Mouse (Mus musculus): ENCODE results near the gene Snrnp70.
A peak's percentile ranks its signal among the peaks of the same experiment; 100 is the strongest.

Snrnp70 gene

GRCm38 (mm10) chr7:45395578-45396336 lies at the start of gene Snrnp70:
Gene Snrnp70, minus strand, starts transcription at chr7:45395742.
- peak; percentile 100 for DNase-seq (ENCODE audit: extremely low spot score, low read depth, low spot score)

DNA sequence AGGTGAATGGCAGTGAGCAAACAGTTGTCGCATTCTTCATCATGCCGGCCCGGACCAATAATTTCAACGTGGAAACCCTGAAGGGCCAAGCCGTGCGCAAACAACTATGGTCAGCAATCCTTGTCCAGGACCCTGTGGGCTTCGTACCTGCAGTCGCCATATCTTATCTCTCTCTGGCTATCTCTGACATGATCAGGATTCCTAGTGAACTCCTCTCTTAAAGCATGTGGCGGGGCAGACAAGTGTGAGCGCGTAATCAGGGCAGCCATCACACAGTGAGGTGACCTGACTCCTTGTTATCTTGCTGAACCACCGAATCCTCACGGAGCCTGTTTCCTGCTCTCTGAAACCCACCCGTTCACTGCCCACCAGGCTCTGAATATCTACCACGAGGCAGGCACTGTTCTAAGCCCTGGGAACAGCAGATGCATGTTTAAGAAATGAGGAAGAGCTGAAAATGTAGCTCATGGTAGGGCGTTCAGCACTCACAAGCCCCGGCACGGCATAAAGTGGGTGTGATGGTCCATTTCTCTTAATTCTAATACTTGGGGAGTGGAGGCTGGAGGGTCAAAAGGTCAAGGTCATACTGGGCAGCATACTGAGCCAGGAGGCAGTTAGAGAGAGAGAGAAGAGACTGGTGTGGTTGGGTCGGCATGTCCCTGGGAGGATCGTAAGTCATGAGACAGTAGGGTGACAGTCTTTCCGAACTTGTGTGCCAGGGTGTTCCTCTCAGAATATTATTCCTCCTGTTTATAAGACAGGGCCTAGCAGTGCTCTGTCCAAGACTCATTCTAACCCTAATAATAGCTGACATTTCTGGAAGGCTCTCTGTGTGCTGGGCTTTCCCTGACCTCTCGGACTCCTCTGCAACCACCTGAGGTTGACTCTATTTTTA lies 48.2 kb upstream of the Snrnp70 start:
- no peak for DNase-seq (ENCODE audit: extremely low spot score, low read depth, low spot score)

DNA sequence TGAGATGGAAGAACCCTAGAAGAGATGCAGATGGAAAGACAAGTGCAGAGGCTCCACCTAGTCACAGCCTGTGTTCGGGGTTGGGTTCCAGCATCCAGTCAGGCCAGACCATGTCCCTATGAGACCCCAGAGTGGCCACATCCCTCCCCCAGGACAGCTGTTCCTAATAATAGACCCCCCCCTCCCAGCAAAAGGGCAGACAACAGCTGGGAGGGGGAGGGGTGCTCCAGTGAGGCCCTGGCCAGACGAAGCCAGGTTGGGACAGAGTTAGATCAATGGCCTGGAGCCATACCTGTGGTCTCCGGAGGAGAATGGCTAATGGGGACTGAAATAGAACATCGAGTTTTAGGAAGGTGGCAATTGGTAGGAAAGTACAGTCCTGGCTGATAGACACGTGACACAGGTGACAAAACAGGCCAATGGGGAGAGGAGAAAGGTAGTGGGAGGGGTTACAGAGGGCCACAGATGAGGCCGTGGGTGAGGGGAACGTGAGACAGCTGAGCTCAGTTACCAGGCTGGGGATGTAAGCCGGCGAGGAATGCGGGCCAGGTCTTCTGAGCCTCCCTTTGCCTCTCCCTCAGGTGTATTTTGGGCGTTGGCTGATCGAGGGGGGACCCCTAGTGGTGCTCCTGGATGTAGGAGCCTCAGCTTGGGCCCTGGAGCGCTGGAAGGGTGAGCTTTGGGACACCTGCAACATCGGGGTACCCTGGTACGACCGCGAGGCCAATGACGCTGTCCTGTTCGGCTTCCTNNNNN lies 42.2 kb upstream of the Snrnp70 start, which contains the start of gene Ruvbl2:
Gene Ruvbl2, minus strand, starts transcription at position 576 of the 756 bp plus-strand sequence.
- no peak for DNase-seq (ENCODE audit: extremely low spot score, low read depth, low spot score)

- DNase-seq (ENCODE audit: extremely low spot score, low read depth, low spot score) = no peak
Observed at GRCm38 (mm10) chr7:45437046-45437445, 41.5 kb upstream of the Snrnp70 start.

DNA sequence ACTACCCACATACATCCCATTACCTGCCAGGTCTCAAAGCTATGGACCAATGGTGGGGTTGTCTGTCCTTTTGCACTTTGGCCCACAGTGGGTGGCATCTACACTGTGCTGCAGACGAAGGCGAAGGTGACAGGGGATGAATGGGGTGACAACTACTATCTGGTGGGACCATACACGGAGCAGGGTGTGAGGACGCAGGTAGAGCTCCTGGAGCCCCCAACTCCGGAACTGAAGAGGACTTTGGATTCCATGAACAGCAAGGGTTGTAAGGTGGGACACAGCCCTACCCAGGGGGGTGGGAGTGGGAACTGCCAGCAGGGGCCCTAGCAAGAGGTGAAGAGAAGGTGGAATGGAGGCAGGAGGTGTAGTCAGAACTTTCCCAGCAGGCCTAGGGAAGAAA lies 40.9 kb upstream of the Snrnp70 start:
- DNase-seq (ENCODE audit: extremely low spot score, low read depth, low spot score) = no peak

- no peak for DNase-seq (ENCODE audit: extremely low spot score, low read depth, low spot score)
Observed at GRCm38 (mm10) chr7:45435038-45435437, 39.5 kb upstream of the Snrnp70 start.

DNA sequence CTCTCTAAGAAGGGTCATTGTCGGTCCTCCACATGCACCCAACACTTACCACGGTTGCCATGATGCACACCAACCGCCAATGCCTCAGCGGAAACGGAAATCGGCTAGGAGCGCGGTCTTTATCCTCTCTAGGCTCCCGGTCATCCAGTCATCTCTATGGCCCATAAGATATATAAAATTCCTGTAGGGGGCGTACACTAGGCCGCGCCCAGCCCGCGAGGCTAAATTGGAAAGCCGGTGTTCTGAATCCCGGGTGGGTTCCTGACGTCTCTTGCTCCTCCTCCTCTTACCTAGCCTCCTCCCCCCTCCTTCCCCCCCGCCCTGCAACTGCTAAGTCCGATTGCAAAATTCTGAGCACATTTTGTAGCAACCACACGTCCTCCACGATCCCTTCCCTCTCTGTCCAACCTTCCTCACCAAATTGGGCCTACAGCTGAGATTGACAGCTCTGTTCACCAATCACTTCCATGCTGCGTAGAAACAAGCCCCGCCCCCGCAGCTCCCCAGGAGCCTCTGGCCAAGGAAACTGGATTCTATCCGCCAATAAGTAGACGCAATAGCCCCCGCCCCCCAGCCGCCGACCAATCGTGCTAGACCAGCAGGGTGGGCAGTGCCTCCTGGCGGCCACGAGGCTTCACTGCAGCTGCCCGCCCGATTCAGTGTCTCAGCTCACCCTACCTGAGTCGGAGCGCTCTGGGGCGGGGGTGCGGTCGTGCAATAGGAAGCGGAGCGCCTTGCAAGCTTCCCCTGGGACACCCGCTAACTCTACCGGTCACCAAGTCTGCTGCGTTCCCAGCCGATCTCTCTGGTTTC lies 38.9 kb upstream of the Snrnp70 start, which contains the start of gene Gys1:
Gene Gys1, plus strand, starts transcription at position 642 of the 813 bp plus-strand sequence.
- peak; percentile 99 for DNase-seq (ENCODE audit: extremely low spot score, low read depth, low spot score)

GRCm38 (mm10) chr7:45433835-45434202 lies 38.3 kb upstream of the Snrnp70 start:
- DNase-seq (ENCODE audit: extremely low spot score, low read depth, low spot score) = no peak

- no peak for DNase-seq (ENCODE audit: extremely low spot score, low read depth, low spot score)
Observed at GRCm38 (mm10) chr7:45426556-45426955, 31.0 kb upstream of the Snrnp70 start.

DNA sequence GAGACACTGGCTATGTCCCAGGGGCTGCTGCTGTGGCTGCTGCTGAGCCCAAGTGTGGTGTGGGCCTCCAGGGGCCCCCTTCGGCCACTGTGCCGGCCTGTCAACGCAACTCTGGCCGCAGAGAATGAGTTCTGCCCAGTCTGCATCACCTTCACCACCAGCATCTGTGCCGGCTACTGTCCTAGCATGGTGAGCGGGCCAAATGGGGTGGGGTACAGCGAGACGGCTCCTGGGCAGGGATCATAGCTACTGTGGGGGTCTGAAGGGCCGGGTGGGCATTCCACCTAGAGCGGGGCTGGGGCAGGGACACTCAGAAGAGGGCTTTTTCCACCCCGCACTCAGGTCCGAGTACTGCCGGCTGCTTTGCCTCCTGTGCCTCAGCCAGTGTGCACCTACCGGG lies 25.7 kb upstream of the Snrnp70 start:
- DNase-seq (ENCODE audit: extremely low spot score, low read depth, low spot score) = no peak

- DNase-seq (ENCODE audit: extremely low spot score, low read depth, low spot score) = no peak
Observed at GRCm38 (mm10) chr7:45420615-45420919, 25.0 kb upstream of the Snrnp70 start, which contains the start of gene Lhb. Gene Lhb, plus strand, starts transcription at chr7:45420820.

DNA sequence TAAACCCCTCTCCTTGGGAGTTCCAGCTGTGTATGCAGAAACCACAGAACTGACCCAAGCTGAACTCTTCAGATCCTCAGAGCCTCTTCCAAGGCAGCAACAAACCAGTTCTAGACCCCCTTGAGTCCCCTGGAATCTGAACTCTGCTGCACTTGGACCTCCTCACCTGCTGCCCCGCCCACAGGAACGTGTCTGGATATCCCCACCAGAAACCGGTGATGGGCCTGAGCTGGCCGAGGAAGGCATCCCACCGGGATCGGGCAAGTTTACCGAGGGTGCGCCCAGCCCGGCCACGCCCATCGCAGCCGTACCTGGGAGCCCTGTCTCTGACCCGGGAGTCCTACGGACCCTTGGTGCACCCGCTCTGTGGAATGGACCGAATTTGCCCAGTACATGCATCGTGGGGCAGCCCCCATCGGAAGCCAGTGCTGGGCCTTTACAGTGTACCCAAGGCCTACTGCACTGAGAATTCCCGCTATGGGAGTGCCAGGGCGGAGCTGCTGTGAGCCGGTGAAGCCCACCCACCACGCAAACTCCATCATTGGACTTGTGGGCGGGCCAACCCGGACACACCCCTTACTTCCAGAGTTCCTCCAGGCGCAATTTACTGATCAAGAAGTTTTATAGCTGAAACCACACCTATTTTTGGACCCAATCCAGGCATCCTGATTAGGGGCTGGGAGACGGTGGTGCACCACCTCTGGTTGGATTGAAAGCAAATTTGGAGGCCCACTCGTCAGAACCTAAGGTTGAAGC lies 24.5 kb upstream of the Snrnp70 start:
- no peak for DNase-seq (ENCODE audit: extremely low spot score, low read depth, low spot score)

- no peak for DNase-seq (ENCODE audit: extremely low spot score, low read depth, low spot score)
Observed at GRCm38 (mm10) chr7:45417962-45418492, 22.5 kb upstream of the Snrnp70 start.

DNA sequence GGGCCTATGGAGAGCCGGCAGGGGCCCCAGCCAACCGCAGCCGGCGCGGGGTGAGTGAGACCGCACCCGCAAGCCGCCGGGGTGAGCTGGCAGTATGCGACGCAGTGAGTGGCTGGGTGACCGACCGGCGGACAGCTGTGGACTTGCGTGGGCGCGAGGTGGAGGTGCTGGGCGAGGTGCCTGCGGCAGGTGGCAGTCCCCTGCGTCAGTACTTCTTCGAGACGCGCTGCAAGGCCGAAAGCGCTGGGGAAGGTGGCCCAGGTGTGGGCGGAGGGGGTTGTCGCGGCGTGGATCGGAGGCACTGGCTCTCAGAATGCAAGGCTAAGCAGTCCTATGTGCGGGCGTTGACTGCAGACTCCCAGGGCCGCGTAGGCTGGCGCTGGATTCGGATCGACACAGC lies 20.1 kb upstream of the Snrnp70 start:
- no peak for DNase-seq (ENCODE audit: extremely low spot score, low read depth, low spot score)

DNA sequence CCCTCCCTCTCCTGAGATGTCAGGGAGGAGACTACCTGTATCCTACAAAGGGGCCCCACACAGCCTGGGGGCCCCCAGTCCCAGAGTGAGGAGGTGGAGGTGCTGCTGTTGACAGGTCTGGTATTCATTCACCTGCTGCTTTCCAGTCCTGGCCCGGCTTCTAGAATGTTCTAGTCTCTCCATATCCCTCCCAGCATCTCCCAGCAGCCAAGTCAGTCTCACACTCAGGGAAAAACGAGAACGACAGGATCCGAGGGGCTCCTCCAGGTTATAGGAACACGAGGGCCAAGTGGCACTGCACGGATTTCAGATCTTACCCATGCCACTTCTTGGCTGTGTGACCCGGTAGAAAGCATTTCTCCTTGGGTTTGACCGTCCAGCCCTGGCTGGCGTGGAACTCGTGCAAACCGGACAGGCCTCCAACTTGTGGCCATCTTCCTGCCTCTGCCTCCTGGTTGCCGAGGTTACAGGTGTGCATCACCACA lies 19.2 kb upstream of the Snrnp70 start:
- no peak for DNase-seq (ENCODE audit: extremely low spot score, low read depth, low spot score)

DNA sequence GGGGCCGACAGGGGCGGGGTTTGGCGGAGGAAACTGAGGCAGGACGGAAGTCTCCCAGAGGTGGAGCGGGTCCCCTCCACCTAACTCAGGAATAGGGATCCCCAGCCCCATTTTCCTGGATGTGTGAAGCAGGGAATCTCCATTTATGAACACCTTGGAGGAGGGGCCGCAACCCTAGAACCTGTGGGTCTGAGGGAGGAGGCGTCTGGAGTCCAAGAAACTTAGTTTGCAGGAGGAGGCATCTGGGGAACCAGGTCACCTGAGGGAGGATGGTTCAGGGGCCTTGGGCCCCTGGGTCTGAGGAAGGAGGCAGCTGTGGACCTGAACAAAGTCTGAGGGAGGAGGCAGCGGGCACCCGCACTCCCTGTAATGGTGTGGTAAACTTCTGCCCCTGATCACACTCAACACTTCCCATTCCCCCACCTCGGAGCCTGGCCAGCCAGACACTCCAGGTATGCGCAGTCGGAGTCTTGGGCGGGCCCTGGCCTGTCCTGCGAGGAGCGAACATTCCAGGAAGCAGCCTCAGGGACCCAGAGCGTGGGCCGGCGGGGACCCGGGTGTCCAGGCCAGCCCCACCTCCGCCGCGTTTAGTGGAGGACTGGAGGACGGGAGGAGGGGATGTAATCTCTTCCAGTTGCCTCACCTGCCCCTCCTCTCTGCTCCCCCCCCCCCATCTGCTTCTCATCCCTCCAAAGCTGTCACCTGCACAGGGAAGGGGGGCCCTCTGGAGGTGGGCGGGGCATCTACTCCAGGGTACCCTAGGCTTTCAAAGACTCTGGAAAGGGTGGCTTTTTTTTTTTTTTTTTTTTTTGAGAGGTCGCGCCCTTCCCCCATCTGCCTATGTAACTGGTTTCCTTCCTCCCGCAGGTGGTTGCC lies 18.6 kb upstream of the Snrnp70 start:
- DNase-seq (ENCODE audit: extremely low spot score, low read depth, low spot score) = no peak

- no peak for DNase-seq (ENCODE audit: extremely low spot score, low read depth, low spot score)
Observed at GRCm38 (mm10) chr7:45413113-45413863, 17.7 kb upstream of the Snrnp70 start, which contains the start of gene Ntf5. Gene Ntf5, plus strand, starts transcription at chr7:45413695.

DNA sequence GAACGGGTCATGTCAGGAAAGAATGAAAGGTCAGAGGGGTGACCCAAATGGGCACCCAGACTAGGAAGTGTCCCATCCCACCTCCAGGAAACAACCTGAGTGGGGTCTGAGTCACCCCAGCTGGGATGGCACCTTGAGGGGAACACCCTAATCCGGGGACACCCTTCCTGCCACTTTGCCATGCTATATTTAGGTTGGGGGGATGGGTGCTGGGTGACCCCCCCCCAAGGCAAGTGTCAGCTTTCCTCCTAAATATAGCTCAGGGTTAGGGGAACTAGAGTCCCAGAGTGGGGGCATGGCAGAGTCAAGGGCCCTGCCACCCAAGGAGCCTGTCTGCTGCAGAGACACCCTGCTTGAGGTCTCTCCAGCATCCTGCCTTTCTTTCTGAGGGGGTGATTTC lies 16.9 kb upstream of the Snrnp70 start:
- no peak for DNase-seq (ENCODE audit: extremely low spot score, low read depth, low spot score)
